Mouse (Mus musculus): Measurements from ENCODE around the gene Ubxn6. TPM values are rescaled to one million over a fixed set of nuclear protein-coding genes. Genes with fewer than 3 reads are reported as not detected.

Ubxn6 gene
- total RNA-seq, 4 experiments from 2014 or later: 50.4 to 64.4 (median 55.4) TPM

DNA sequence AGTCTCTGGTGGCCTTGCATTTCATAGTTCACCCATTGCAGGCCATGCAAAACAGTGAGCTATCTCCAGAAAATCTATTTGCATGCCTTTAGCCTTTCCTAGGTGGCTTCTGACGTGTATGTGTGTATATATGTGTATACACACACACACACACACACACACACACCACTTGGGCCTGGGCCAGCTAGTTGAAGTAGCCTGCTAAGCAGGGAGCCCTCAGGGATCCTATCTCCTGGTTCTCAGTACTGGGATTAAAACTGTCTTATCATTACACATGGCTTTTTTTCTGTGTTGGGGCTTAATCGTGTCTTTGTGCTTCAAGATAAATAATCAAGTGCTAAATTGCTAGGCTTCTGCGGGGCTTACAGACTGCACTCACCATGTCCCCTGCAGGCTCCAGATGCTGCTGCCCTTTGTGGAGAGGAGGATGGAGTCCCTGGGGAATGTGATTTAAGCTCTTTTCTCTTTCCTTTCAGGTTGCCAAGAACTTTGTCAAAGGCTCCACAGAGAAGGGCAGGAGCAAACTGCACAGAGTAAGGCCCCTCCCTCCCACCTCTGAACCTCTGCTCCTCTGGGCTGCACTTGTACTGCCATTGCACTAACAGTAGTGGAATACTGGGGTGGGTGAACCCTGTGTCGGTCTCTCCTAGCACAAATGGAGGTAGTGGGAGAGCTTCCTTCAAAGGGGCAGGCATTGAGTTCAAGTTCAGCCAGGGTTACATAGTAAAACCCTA, 18.7 kb downstream of the Ubxn6 start:
- no peak for DNase-seq (ENCODE audit: low spot score)

DNA sequence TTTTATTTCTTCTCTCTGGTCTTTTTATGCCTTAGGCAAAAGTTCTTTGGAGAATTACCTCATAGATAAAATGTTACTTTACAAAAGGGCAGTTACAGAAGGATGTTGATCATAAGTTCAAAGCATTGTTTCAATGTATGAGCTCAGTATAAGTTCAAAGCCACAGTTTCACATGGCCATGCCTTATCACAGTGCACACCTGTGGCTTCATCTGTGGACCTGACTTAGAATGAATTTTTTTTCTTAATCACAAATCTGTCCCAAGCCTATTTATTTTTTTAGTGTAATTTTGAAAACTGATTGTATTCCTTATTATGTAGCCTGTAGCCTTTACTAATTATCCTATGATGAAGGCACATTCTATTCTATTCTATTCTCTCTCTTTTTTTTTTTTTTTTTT, 19.9 kb downstream of the Ubxn6 start:
- no peak for DNase-seq (ENCODE audit: low spot score)

DNA sequence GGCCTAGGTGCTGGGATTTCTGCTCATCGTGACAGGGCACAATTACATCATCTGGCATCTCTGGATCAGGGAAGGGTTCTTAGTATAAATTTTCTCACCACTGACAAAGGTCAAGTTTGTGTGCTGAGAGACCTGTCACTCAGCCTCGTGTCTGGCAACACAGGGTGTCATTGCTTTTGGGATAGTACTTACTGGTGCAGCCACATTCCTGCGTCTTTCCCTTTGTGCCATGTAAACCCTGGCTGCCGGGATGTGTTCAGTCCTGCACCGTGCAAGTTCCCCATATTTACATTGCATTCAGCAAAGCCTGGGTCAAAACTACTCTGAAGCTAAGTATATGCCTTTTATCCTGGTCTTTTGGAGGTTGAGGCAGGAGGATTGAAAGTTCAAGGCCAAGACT, 23.5 kb downstream of the Ubxn6 start:
- no peak for DNase-seq (ENCODE audit: low spot score)

DNA sequence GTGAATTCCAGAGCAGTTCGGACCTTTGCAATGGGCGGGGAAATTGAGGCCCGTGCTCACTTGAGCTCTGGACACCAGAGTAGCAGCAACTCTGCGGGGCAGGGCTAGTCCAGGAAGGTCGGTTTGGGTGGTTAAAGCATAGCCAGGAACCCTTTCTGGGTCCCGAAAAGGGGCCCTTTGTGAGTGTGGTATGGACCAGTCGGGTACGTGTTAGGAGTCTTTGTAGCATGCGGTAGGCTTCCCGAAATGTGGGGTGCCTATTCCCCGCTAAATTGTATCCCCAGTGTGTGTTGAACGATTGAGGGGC, 34.0 kb downstream of the Ubxn6 start:
- no peak for DNase-seq (ENCODE audit: low spot score)

DNA sequence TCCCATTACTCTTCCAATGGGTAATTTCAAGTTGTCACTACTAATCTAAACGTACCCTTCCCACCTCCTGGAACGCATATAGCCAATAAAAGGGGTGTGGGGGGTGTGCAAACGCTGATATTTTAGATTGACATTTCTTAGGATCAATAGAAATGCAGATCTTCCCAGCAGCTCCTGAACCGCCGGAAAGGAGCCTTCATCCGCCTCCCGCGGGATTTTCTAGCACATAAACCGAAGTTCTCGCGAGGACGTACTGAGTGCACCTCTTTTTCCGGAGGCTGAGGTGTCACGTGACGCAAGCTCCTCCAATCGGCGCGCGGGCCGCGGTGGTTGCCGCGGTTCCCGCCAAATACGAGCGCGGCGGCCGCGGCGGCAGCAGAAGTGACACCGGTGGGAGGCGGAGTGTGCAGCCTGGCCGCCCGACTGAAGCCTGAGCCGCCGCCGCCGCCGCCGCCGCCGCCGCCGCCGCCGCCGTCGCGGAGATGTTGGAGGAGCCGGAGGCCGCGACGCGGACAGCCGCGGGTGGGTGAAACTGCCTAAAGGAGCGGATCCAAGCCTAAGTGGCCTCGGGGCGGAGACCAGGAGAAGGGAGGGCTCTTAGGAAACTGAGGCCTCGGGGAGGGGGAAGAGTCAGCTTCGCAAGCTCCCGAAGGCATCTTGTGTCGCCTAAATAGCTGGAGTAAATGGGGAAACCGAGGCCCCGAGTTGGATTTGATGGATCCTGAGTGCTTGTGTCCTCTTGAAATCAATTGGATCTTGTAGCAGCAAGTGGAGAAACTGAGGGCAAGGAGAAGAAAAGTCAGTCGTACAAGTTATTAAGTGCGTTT, 34.6 kb downstream of the Ubxn6 start, which contains the start of gene Chaf1a:
TSS of gene Chaf1a (plus strand) at position 410 of the 827 bp plus-strand sequence.
- peak; percentile 98 for DNase-seq (ENCODE audit: low spot score)

DNA sequence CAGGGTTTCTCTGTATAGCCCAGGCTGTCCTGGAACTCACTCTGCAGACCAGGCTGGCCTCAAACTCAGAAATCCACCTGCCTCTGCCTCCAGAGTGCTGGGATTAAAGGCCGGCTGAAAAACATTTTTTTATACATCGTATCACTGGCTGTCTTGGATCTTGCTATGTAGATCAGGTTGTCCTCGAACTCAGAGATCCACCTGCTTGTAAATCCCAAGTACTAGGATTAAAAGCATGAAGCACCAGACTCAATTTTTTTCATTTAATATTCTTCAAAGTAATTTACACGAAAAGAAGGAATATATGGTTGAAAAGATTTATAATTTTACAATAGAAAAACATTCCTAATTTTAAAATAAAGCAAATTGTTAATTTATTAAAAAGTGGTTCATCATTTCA, 35.5 kb downstream of the Ubxn6 start:
- no peak for DNase-seq (ENCODE audit: low spot score)

DNA sequence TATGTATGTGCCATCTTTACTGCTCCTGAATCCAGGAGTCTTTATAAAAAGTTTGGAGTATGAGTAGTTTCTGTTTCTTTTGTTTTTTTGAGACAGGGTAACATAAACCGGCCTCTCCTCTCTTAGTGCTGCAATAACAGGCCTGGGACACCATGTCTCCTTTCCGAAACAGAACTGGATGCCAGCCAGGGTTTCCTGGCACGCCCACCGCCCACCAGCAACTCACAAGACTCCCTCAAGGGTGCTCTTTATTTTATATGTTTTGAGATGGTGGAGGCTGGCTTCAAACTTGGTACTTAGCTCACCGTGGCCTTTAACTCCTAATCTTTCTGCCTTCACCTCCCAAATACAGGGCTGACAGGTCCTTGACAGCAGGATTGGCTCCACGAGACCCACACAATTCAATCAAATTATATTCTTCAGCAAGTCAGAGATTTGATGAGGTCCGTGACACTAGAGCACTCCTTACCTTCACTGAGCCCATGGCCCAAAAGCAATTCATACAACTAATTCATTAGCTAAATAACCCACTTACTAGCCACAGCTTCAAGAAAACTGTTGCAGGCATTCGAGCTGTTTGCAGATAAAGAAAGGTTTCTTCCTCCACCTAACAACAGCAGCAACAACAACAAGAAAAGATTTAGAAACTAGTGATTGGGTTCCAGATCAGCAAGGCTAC, 36.1 kb downstream of the Ubxn6 start:
- no peak for DNase-seq (ENCODE audit: low spot score)

DNA sequence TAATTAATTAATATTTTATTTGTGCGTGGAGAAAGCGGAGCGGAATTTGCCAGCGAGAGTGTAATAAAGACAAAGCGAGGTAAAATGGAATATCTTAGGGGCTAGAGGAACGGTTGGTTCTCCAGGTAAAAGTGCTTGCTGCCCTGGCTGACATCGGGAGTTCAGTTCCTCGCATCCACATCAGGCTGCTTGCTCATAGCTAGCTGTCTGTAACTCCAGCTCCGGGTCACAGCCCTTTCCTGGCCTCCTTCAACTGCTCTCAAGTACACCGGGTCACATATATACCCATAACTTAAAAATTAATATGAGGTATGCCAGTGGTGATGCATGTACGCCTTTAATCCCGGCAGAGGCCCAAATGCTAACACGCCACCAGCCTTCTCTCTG, 37.9 kb downstream of the Ubxn6 start:
- no peak for DNase-seq (ENCODE audit: low spot score)

DNA sequence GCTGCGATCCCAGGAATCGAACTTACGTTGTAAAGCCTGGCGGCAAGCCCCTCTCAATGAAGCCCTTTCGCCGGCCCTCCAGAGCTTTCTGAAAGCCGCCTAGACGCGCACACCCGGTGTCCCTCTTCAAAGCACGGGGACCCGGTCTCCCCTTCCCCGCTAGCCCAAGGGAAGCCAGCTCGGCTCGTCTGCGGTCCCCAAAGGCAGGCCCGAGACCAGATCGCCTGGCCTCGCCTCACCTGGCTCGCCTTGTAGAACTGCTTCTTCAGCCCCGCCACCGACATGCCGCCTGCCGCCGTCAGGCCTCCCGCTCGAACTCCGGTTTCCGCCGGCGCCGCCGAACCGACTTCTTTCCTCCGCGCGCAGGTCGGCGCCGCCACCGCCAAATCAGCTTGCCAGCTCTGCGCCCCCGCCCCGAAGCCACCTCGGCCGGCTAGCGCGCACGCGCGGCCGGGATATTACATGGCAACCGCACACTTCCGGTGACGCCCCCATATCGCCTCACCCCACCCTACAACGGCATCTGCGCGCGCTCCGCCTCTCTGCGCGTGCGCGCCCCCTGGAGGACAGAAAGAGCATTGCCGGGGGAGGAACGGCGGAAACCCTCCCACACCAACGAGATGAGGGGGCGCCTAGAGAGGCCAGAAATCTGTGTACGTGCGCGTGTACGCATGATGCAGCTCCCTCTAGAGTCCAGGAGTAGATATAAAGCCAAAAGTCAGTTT, 38.5 kb downstream of the Ubxn6 start, which contains the start of gene Sh3gl1:
TSS of gene Sh3gl1 (minus strand) at position 460 of the 725 bp plus-strand sequence.
- peak; percentile 99 for DNase-seq (ENCODE audit: low spot score)

DNA sequence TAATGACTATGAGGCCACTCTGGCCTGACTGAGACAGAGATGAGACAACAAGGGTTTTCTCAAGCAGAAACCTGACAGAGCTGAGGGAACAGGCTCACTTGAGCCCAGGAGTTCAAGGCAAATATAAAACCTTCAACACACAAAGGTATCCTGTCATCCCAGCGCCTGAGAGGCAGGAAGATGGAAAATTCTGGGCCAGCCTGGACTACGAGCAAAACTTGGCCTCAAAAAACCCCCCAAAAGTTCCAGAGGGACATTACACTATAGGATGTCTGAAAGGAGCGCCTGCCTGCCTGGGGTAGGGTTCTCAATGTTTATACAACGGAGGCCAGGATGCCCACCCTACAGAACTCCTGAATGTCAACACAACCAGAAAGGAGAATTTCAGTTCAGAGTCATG, 39.6 kb downstream of the Ubxn6 start:
- no peak for DNase-seq (ENCODE audit: low spot score)

DNA sequence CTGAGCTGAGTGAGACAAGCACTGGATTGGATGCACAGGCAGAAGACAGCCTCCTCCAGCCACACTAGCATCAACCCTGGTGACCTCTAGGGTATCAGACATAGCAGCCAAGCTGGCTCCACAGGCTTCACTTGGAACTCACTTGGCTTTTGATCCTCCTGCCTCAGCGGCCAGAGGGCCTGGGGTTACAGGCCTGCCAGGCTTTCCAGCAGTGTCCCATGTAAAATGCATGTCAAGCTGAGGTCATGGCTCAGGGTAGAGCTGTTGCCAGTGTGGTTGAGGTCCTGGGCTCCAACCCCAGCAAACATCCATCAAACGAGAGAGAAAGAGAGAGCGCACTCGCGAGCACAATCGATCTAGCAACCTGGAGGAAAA, 40.1 kb downstream of the Ubxn6 start:
- no peak for DNase-seq (ENCODE audit: low spot score)

DNA sequence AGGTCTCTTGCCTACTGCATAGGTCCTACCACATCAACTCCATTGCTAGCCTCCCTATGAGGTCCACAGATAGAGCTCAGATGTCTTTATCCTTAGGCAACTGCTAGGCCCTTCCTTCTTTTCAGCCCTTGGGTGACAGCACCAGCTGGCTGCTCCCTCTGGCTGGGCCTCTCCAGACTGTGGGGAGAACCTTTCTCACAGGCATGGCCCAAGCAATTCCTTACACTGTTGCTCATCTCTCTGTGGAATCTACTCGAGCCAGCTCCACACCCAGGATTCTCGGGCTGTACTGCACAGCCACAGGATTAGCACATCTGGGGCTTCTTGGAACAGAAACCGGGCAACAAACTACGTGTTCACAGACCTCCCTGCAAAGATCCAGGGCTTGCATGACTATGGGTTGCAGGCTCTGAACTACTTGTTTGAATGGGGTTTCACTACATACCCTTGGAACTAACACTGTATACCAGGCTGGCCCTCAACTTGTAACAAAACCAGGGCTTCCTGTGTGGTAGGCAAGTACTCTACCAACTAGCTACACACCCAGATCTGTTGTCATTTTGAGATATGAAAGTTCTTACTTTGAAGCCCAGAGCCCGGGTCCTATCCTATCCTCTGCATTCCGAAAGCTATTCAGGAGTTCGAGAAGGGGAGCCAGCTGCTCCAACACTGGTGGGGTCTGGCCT, 40.6 kb downstream of the Ubxn6 start:
- DNase-seq (ENCODE audit: low spot score): no peak

DNA sequence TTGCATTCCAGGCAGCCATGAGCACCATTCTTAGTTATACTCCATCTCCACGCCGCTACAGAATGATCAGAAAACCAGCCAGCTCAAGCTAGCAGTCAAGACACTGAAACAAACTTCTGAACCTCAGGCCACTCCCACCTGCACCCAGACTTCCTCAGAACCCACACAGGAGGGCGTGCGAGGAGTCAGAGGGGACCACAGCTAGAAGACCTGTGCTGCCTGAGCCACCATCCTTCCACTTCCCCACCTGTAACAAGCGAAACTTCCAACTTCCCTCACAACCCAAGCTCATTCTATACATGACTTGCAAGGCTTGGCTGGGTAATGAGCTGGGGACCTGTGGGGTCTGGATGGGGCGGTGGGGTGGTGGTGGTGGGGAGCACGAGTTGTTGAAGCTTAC, 42.0 kb downstream of the Ubxn6 start:
- DNase-seq (ENCODE audit: low spot score): no peak

DNA sequence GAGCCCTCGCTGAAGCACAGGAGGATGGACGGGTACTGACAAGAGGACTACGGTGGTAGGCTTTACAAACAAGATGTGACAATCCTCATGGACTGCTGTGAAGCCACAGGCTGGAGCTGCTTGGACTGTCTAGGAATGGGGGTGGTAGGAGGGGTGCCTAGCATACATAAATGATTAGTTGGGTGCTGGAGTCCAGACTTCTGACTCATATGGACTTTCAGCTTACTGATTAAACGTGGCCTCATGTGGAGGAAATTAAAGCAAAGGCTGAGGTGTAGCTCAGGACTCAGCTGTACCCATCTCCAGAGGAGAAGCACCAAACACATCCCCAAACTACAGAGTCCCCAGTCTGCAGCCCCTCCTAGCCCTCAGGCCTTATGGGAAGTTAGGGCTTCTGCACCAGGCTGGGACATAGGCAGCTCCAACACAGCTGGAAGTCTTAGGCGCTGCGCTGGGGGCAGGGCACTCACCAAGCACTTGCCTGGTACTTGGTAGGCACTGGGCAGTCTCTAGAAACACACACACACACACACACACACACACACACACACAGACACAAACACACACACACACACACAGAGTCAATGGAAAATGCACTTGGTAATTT, 42.6 kb downstream of the Ubxn6 start:
- no peak for DNase-seq (ENCODE audit: low spot score)

DNA sequence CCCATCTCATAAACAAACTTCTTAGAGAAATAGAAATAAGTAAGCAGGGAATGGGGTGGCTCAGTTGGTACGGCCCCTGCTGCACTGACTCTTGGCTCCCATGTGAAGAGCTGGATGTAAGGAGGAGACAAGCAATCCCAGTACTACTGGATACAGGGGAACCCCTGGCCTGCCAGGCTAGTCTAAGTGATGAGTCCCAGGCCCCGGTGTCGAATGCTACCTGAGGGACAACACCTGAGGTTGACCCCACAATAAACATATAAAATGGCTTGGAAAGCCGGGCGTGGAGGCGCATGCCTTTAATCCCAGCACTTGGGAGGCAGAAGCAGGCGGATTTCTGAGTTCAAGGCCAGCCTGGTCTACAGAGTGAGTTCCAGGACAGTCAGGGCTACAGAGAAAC, 43.4 kb downstream of the Ubxn6 start:
- no peak for DNase-seq (ENCODE audit: low spot score)

DNA sequence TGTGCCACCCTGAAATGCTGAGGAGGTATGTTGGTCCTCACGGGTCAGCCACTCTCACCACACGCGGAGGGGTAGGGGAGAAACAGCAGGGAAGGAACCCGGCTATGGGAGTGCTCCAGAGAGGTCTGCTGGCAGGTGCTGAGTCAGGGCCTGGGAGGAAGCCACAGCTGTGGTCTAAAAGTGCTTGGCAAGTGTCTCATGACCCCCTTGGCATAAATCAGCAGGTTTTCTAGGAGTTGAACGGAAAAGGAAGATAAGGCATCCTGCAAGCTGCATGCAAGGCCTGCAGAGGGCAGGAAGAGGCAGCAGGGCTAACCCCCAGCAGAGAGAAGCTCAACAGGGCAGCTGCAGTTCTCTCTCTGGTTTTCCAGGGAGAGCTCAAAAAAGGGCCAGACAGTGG, 43.9 kb downstream of the Ubxn6 start:
- DNase-seq (ENCODE audit: low spot score): no peak

DNA sequence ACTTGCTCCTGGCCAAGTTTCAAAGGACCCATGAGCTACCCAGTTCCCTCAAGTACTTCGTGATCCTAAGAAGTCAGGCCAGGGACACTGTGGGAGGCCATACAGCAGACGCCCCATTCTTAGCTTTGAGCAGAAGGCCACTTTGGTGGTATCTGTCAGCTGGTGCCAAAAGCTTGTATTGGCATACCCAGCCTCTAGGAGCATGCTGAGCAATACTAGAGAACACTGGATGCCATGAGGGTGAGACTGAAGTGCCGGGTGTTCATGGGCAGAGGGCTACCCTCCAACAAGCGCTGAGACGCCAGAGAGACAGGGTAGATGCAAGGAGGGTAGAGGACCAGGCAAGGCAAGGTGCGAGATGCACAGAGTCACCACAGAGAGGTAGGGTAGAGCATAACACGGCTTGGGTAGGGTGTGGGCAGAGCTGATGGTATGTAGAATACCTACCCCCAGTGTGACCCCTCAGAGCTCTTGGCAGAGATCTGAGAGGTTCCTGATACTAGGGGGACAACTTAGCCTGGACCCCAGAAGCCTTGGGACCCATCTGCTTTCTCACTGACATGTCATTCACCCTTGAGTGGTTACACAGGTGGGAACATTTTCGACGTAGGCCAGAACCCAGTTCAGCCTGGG, 44.5 kb downstream of the Ubxn6 start:
- no peak for DNase-seq (ENCODE audit: low spot score)

DNA sequence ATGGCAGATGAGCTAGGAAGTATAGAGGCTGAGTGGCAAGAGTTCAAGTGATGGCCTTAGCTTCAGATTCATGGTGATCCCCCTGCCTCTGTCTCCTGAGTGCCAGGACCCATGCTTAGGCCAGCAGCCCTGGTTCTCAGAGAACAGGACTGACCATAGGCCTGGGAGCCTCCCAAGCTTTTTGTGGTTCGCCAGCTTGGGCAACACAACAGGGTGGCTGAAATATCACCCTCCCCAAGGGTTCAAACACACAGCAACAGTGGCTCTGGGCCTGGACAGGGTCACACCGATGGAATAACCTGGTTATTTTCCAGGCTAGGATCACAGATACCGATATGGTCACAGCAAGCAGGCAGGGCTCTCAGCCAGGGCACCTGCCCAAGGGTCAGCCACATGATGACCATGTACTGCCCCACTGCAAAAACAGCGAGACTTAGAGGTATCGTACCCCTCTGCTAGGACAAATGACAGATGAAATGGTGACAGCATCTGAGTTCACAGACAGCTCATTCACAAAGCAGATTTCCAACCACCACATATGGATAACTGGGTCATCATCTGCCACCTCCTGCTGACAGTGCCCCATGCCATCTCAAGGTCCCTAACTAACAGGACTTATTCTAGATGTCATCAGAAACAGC, 46.9 kb downstream of the Ubxn6 start:
- DNase-seq (ENCODE audit: low spot score): no peak

DNA sequence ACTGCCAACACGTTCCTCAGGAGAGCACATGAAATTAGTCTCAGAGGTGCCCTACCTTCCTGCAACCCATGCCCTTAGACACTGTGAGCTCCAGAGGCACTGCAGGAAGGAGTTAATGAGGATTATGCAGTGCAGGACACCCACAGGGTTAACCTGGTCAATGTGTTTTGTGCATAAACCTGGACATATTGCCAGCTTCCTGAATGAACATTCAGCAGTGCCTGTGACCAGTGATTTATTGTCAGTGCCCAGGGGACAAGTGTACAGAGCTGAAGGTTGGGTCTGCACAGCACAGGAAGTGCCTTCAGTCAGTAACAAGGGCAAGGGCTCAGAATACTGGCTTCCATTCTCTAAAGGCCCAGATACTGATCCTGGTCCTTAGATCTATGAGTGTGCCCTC, 47.9 kb downstream of the Ubxn6 start:
- no peak for DNase-seq (ENCODE audit: low spot score)

DNA sequence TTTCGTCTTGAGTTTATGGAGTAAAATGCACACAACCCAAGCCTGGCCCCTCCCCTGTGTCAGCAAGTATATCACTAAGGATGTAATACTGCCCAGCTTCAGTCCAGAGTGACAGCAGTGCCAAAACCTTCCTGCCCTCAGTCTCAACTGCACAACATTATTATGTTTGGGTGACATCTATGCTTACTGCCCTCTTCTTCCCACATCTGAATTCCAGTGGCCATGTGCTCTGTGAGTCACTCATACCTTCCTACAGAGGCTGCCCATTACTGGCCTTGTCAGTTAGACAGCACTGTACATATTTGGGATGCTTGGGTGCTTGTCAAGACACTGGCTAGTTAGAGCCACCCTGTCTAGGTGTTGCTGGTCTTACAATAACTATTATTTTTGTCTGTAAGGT, 48.5 kb downstream of the Ubxn6 start:
- DNase-seq (ENCODE audit: low spot score): no peak

Data from heart, adult 8-10 months (tissue).